Mouse (Mus musculus) forebrain, embryonic 12.5 days (tissue): Measurements from ENCODE around the gene 4930539E08Rik. TPM values are rescaled to one million over a fixed set of nuclear protein-coding genes. Genes with fewer than 3 reads are reported as not detected.

Experiments used
- ATAC-seq: fragments of 200-750 bp; cut with Nextera tagmentation; 2 replicates; pipeline ENCODE4 v1.8.0; 2017; ENCODE audit warnings: moderate TSS enrichment; ENCODE audit not compliant: low FRiP score
- H3K27ac ChIP-seq: fragments of 300-500 bp; sonication (generic); 2 replicates; pipeline ENCODE4 v1.5.1; 2016; ENCODE audit warnings: mild to moderate bottlenecking
- H3K27me3 ChIP-seq: fragments of 300-500 bp; sonication (generic); 2 replicates; pipeline ENCODE4 v1.6.1; 2016; ENCODE audit warnings: mild to moderate bottlenecking
- H3K36me3 ChIP-seq: fragments of 300-500 bp; sonication (generic); replicated peaks from 2 replicates; pipeline ENCODE4 v1.6.1; 2016; ENCODE audit warnings: mild to moderate bottlenecking
- H3K4me1 ChIP-seq: fragments of 300-500 bp; sonication (generic); 2 replicates; pipeline ENCODE4 v1.6.1; 2016
- H3K4me2 ChIP-seq: fragments of 300-500 bp; sonication (generic); 2 replicates; pipeline ENCODE4 v1.6.1; 2016; ENCODE audit warnings: mild to moderate bottlenecking, moderate library complexity
- H3K4me3 ChIP-seq: fragments of 300-500 bp; sonication (generic); replicated peaks from 2 replicates; pipeline ENCODE4 v1.5.1; 2016; ENCODE audit warnings: mild to moderate bottlenecking
- H3K9ac ChIP-seq: fragments of 300-500 bp; sonication (generic); 2 replicates; pipeline ENCODE4 v1.6.1; 2016; ENCODE audit warnings: mild to moderate bottlenecking
- H3K9me3 ChIP-seq: fragments of 300-500 bp; sonication (generic); 2 replicates; pipeline ENCODE4 v1.6.1; 2016
- WGBS: fragments of 180-500 bp; shearing (Covaris S2); methylation state at CpG from one replicate; pipeline ENCODE4 v1.1.7; 2016; 5-methylcytosine and 5-hydroxymethylcytosine counted together
- polyA plus RNA-seq: library from polyadenylated mRNA; unstranded; fragments of >200 nt; fragmentation: Nextera tagmentation; extraction: Ambion mirVana; gene quantifications from 2 replicates; pipeline ENCODE4 v1.2.1, GENCODE M21; 2016

4930539E08Rik gene
- polyA plus RNA-seq, 1 experiment from 2014 or later = 0.23 TPM

- no peaks in the 10 kb centered on the region for H3K36me3 ChIP-seq
- ATAC-seq = no peak
- WGBS = 83% methylated on average over 10 of the region's 11 CpGs
These were observed 27.0 kb upstream of the 4930539E08Rik start for GRCm38 (mm10) chr17:28942101-28942500.

GRCm38 (mm10) chr17:28940776-28941555 lies 25.8 kb upstream of the 4930539E08Rik start:
- no peak for ATAC-seq
- no peaks in the 10 kb centered on the region for H3K36me3 ChIP-seq
- no peak overlapping the region for H3K4me3 ChIP-seq
- no peaks in the 10 kb centered on the region for H3K9me3 ChIP-seq
- no peak overlapping the region for H3K27ac ChIP-seq
- WGBS = 92% methylated on average over 25 of the region's 25 CpGs
- H3K4me1 ChIP-seq = no peaks in the 10 kb centered on the region
- H3K9ac ChIP-seq = no peak overlapping the region
- no peak overlapping the region for H3K4me2 ChIP-seq
- H3K27me3 ChIP-seq = no peaks in the 10 kb centered on the region; the same call in 1 of the 2 replicates

More at GRCm38 (mm10) chr17:28942101-28942500, 27.0 kb upstream of the 4930539E08Rik start:
- H3K4me2 ChIP-seq = no peak overlapping the region
- no peaks in the 10 kb centered on the region; the same call in 1 of the 2 replicates for H3K27me3 ChIP-seq
- no peak overlapping the region for H3K4me3 ChIP-seq
- H3K27ac ChIP-seq = no peak overlapping the region
- no peak overlapping the region for H3K9ac ChIP-seq
- H3K9me3 ChIP-seq = 0 out of 2 replicates have a peak, but pooled peaks cover under 1% of the 10 kb centered on the region
- H3K4me1 ChIP-seq = no peaks in the 10 kb centered on the region

GRCm38 (mm10) chr17:28936622-28937345 lies 21.7 kb upstream of the 4930539E08Rik start:
- H3K9me3 ChIP-seq = no peaks in the 10 kb centered on the region

GRCm38 (mm10) chr17:28936133-28936532 lies 21.0 kb upstream of the 4930539E08Rik start:
- Histone ChIP-seq H3K36me3 (no peaks in the 10 kb centered on the region), H3K4me1 (no peaks in the 10 kb centered on the region), H3K27ac (no peak overlapping the region), H3K4me3 (no peak overlapping the region), H3K9ac (no peak overlapping the region), H3K27me3 (no peaks in the 10 kb centered on the region), H3K9me3 (no peaks in the 10 kb centered on the region), H3K4me2 (no peak overlapping the region)
- WGBS = 89% methylated on average over 7 of the region's 7 CpGs
- ATAC-seq = no peak

More at GRCm38 (mm10) chr17:28936622-28937345, 21.7 kb upstream of the 4930539E08Rik start:
- H3K4me2 ChIP-seq = no peak overlapping the region
- no peaks in the 10 kb centered on the region for H3K27me3 ChIP-seq
- no peak overlapping the region for H3K9ac ChIP-seq
- H3K4me3 ChIP-seq = no peak overlapping the region
- H3K4me1 ChIP-seq = no peaks in the 10 kb centered on the region
- no peak overlapping the region for H3K27ac ChIP-seq
- no peak for ATAC-seq
- WGBS = 80% methylated on average over 10 of the region's 10 CpGs
- H3K36me3 ChIP-seq = no peaks in the 10 kb centered on the region

- WGBS = 80% methylated on average over 19 of the region's 19 CpGs
- H3K36me3 ChIP-seq = no peaks in the 10 kb centered on the region
- H3K4me3 ChIP-seq = no peak overlapping the region
These were observed 19.2 kb upstream of the 4930539E08Rik start for GRCm38 (mm10) chr17:28934120-28934916.

GRCm38 (mm10) chr17:28932274-28932673 lies 17.1 kb upstream of the 4930539E08Rik start:
- H3K4me1 ChIP-seq = peaks cover 10% of the 10 kb centered on the region
- H3K9ac ChIP-seq = no peak overlapping the region
- no peak for ATAC-seq
- H3K4me3 ChIP-seq = no peak overlapping the region
- H3K27me3 ChIP-seq = no peaks in the 10 kb centered on the region
- no peak overlapping the region for H3K27ac ChIP-seq
- WGBS = 90% methylated on average over 4 of the region's 4 CpGs
- no peaks in the 10 kb centered on the region for H3K9me3 ChIP-seq
- no peaks in the 10 kb centered on the region for H3K36me3 ChIP-seq
- no peak overlapping the region for H3K4me2 ChIP-seq

More at GRCm38 (mm10) chr17:28934120-28934916, 19.2 kb upstream of the 4930539E08Rik start:
- Histone ChIP-seq H3K4me2 (no peak overlapping the region), H3K4me1 (peaks cover 10% of the 10 kb centered on the region), H3K9me3 (no peaks in the 10 kb centered on the region), H3K9ac (no peak overlapping the region), H3K27me3 (no peaks in the 10 kb centered on the region), H3K27ac (no peak overlapping the region)
- no peak for ATAC-seq

GRCm38 (mm10) chr17:28931436-28932211 lies 16.5 kb upstream of the 4930539E08Rik start:
- ATAC-seq = no peak
- 0 out of 2 replicates have a peak overlapping the region, but pooled peaks have one; percentile 5 for H3K27ac ChIP-seq
- no peak overlapping the region for H3K4me3 ChIP-seq
- H3K9me3 ChIP-seq = no peaks in the 10 kb centered on the region
- no peak overlapping the region for H3K9ac ChIP-seq
- no peak overlapping the region for H3K4me2 ChIP-seq
- peaks cover 10% of the 10 kb centered on the region for H3K4me1 ChIP-seq
- no peaks in the 10 kb centered on the region for H3K27me3 ChIP-seq
- 94% methylated on average over 18 of the region's 18 CpGs for WGBS
- H3K36me3 ChIP-seq = no peaks in the 10 kb centered on the region

- peak overlapping the region; percentile 81 for H3K27ac ChIP-seq
- no peaks in the 10 kb centered on the region for H3K27me3 ChIP-seq
- peaks cover 10% of the 10 kb centered on the region for H3K4me1 ChIP-seq
- no peak overlapping the region for H3K4me3 ChIP-seq
- 38% methylated on average over 14 of the region's 14 CpGs for WGBS
- peak; percentile 60; the same call in 1 of the 2 replicates for ATAC-seq
- no peaks in the 10 kb centered on the region for H3K9me3 ChIP-seq
- H3K9ac ChIP-seq = no peak overlapping the region
- H3K36me3 ChIP-seq = no peaks in the 10 kb centered on the region
- H3K4me2 ChIP-seq = peak overlapping the region; percentile 19
These were observed 15.4 kb upstream of the 4930539E08Rik start for GRCm38 (mm10) chr17:28930392-28931074.

GRCm38 (mm10) chr17:28929369-28929768 lies 14.2 kb upstream of the 4930539E08Rik start:
- Histone ChIP-seq H3K9me3 (no peaks in the 10 kb centered on the region), H3K4me1 (peaks cover 10% of the 10 kb centered on the region), H3K4me2 (no peak overlapping the region), H3K4me3 (no peak overlapping the region), H3K36me3 (no peaks in the 10 kb centered on the region), H3K27me3 (peaks cover 4% of the 10 kb centered on the region; the same call in 1 of the 2 replicates), H3K27ac (no peak overlapping the region), H3K9ac (no peak overlapping the region)
- 95% methylated on average over 4 of the region's 4 CpGs for WGBS
- no peak for ATAC-seq

GRCm38 (mm10) chr17:28928004-28928403 lies 12.9 kb upstream of the 4930539E08Rik start:
- no peak for ATAC-seq
- H3K27me3 ChIP-seq = peaks cover 4% of the 10 kb centered on the region; the same call in 1 of the 2 replicates
- peaks cover 13% of the 10 kb centered on the region for H3K4me1 ChIP-seq
- no peaks in the 10 kb centered on the region for H3K9me3 ChIP-seq
- H3K4me2 ChIP-seq = no peak overlapping the region
- 92% methylated on average over 9 of the region's 9 CpGs for whole genome bisulfite sequencing
- no peaks in the 10 kb centered on the region for H3K36me3 ChIP-seq
- H3K27ac ChIP-seq = no peak overlapping the region
- no peak overlapping the region for H3K9ac ChIP-seq
- no peak overlapping the region for H3K4me3 ChIP-seq
